Mouse (Mus musculus) lung, adult 2 months (tissue): ENCODE data around the gene Nup210l. TPM values are rescaled to one million over a fixed set of nuclear protein-coding genes. Genes with fewer than 3 reads are reported as not detected.

Experiments used
- DNase-seq: peaks from one replicate; pipeline ENCODE4 v3.0.0; 2022
- H3K4me1 ChIP-seq: fragments of 200-500 bp; 2 replicates; pipeline ENCODE4 v1.6.1; 2011; ENCODE audit warnings: low read length; ENCODE audit not compliant: control insufficient read depth, insufficient read depth
- H3K4me3 ChIP-seq: fragments of 200-500 bp; replicated peaks from 2 replicates; pipeline ENCODE3; 2011; ENCODE audit warnings: low read depth, mild to moderate bottlenecking, control low read depth, low read length; ENCODE audit errors: extremely low read depth
- CTCF ChIP-seq: fragments of 200-500 bp; IDR thresholded peaks from 2 replicates; pipeline ENCODE4 v1.5.1; 2011; ENCODE audit warnings: mild to moderate bottlenecking, low read length, control low read depth; ENCODE audit not compliant: insufficient read depth
- POLR2A ChIP-seq: fragments of 200-500 bp; IDR thresholded peaks from 2 replicates; pipeline ENCODE4 v1.6.1; 2011; ENCODE audit warnings: low read depth, mild to moderate bottlenecking, control low read depth, low read length, borderline replicate concordance; ENCODE audit errors: extremely low read depth
- WGBS: fragments of 180-500 bp; shearing (Covaris S2); methylation state at CpG from one replicate; pipeline ENCODE4 v1.1.7; 2018; 5-methylcytosine and 5-hydroxymethylcytosine counted together
- polyA plus RNA-seq: library from polyadenylated mRNA; depleted of rRNA; stranded (reverse); fragments of >200 nt; gene quantifications from 2 replicates; pipeline ENCODE4 v1.2.3, GENCODE M21; 2012

Gene Nup210l
- polyA plus RNA-seq, 1 experiment: 0.58 TPM

DNA sequence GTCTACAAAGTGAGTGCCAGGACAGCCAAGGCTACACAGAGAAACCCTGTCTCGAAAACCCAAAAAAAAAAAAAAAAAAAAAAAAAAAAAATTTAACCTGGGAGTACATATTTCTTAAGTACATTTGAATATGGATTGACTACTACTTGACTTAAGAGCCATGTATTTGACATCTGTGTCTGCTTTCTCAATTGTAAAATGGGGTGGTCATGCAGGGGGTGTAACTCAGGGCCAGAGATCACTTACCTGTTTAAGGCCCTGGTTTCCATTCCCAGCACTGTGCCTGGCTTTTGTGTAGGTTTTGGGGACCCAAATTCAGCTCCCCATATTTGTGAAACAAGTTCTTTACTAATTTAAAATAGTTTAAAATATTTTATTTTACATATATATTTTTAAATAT is 33.7 kb downstream of the Nup210l start:
- Histone ChIP-seq H3K4me3 (no peak overlapping the region), H3K4me1 (no peaks in the 10 kb centered on the region)
- WGBS: no CpG with 5 or more reads among the region's 1 CpGs
- TF ChIP-seq CTCF (no peak), POLR2A (no peak)
- DNase-seq: no peak

DNA sequence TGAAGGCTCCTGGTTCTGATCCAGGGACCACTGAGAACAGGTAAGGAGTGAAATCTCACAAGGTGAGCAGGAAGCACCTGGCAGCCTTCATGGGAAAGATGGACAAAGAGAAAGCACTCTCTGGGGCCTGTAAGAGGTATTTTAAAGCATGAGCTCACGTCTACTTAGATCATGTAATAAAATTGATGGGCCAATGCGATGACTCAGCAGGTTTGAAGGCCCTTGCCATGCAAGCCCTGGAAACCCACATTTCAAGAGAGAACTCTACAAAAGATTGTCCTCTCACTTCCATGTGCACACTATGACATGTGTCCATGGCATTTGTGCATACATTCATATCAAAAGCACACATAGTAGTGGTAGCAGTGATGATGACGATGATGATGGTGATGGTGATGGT is 36.0 kb downstream of the Nup210l start:
- Histone ChIP-seq H3K4me3 (no peak overlapping the region), H3K4me1 (no peaks in the 10 kb centered on the region)
- 87% methylated on average over 3 of the region's 3 CpGs for WGBS
- DNase-seq: no peak
- TF ChIP-seq POLR2A (no peak), CTCF (no peak)

DNA sequence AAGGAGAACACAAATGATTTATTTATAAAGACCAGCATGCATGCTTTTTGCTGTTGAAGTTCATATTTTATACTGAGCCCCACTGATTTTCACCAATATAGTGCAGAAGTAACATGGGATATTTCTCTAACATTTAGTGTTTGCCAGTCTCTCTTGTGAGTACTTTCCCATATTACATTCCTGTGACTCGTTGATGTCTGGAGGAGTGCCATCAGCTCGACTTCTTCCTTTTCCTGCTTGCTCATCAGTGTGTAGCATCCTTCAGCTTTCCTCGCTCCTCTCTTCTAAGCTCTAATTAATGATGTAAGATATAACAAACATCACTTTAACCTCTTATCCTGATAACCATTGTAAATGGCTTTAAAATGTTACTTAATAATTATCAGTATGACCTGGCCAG is 41.5 kb downstream of the Nup210l start:
- whole genome bisulfite sequencing: 52% methylated on average over 3 of the region's 3 CpGs
- Histone ChIP-seq H3K4me3 (no peak overlapping the region), H3K4me1 (no peaks in the 10 kb centered on the region)
- TF ChIP-seq CTCF (no peak), POLR2A (no peak)
- DNase-seq: no peak

DNA sequence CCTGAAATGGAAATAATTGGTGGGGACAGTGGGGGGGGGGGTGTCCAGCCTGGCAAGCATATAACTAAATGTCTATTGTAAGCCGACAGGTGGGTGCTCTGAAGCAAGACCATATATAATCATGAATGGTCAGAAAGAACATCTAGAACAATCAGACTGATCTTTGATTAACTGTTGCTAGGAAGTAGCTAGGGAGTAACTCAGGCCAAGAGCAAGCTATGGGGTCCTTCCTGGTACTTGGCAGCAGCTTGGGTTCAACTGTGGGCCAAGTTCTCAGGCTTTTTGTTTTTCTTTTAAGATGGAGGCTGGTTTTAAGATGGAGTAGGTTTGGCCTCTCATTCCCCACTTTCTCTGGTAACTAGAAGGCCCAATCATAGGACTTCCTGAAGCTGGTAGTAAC is 42.7 kb downstream of the Nup210l start:
- Histone ChIP-seq H3K4me3 (no peak overlapping the region), H3K4me1 (no peaks in the 10 kb centered on the region)
- DNase-seq: no peak
- TF ChIP-seq POLR2A (no peak), CTCF (no peak)
- 100% methylated on average over 1 of the region's 1 CpGs for WGBS

DNA sequence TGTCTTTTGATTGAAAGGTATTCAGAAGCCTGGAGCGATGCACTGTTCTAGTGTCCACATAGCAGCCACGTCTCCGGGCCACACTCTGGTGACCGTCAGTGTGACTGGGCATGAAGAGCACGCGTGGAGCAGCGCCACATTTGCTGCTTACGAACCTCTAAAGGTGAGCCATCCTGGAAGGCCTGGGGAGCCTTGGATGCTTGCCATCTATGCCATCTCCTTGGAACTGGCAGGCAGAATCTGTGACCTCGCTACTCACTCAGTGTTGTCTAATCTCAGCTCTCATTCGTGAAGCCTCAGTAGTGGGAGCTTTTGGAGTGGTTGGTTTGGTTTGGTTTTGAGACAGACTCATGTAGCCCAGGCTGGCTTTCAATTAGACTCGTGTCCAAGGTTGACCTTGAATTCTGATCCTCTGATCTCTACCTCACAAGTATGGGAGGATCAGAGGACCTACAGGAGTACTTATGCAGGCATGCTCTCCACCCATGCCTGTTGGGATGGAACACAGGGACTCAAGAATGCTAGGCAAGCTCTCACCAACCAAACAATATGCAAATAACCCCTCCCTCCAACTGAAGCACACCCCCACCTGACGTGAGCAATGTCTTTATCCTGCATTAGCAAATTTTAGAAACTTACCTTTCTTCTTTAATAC is 47.3 kb downstream of the Nup210l start:
- DNase-seq: no peak
- no peak for TF ChIP-seq CTCF
- H3K4me3 ChIP-seq: no peak overlapping the region
- no peaks in the 10 kb centered on the region for H3K4me1 ChIP-seq
- 88% methylated on average over 12 of the region's 12 CpGs for WGBS

DNA sequence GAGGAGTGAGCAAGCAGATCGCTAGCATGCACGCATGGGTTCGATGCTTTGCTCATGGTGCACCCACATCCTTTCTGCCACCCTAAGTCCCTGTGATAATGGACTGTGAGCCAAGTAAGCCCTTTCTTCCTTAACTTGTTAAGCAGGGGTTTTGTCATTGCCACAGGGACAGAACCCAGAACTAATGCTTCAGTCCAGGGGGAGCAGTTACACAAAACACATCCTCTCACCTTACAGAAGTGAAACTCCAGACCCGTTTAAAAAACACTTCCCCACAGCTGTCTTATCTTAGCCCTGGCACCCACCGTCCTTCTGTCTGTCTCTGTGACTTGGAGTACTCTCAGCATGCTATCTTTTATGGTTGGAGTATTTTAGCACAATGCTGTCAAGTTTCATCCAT is 52.1 kb downstream of the Nup210l start:
- 51% methylated on average over 5 of the region's 5 CpGs for WGBS
- DNase-seq: no peak
- TF ChIP-seq CTCF (no peak), POLR2A (no peak)
- Histone ChIP-seq H3K4me3 (no peak overlapping the region), H3K4me1 (no peaks in the 10 kb centered on the region; the same call in 1 of the 2 replicates)

DNA sequence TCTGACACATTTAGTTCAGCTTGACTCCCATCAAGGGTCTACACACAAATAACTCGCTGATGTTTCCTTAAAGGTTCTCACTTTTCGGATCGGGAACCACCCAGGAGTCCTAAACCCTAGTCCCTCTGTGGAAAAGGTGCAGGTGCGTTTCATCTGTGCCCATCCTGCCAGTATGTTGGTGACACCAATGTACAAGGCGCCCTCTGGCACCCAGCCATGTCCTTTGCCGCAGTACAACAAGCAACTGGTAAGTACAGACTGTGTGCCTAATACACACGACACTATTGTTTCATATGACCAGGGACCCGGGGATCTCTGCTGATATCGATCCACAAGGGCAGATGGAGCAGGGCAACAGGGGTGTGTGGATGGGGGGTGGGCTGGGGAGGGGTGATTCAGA is 55.8 kb downstream of the Nup210l start:
- DNase-seq: no peak

DNA sequence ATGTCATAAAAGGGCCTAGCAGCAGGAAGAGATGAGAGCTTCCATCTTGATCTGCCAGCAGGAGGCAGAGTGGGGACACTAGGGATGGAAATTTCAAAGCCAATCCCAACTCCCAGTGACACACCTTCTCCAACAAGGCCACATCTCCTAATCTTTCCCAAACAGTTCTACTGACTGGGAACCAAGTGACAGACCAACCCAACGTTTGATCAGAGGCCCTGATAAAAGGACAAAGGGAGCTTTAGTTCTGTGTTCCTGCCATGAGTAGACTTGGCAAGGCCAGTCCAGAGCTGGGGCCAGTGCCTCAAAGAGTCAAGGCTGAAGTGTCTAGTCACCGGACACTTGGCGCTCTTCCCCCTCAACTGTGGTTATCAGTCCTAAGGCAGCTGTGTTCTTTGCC is 57.6 kb downstream of the Nup210l start:
- no peak for DNase-seq
- 78% methylated on average over 3 of the region's 3 CpGs for WGBS
- TF ChIP-seq CTCF (no peak), POLR2A (no peak)
- Histone ChIP-seq H3K4me1 (no peaks in the 10 kb centered on the region; the same call in 1 of the 2 replicates), H3K4me3 (no peak overlapping the region)

More for the DNA sequence above, 55.8 kb downstream of the Nup210l start:
- Histone ChIP-seq H3K4me1 (no peaks in the 10 kb centered on the region; the same call in 1 of the 2 replicates), H3K4me3 (no peak overlapping the region)
- TF ChIP-seq POLR2A: no peak
- TF ChIP-seq CTCF: no peak
- 85% methylated on average over 9 of the region's 9 CpGs for WGBS

DNA sequence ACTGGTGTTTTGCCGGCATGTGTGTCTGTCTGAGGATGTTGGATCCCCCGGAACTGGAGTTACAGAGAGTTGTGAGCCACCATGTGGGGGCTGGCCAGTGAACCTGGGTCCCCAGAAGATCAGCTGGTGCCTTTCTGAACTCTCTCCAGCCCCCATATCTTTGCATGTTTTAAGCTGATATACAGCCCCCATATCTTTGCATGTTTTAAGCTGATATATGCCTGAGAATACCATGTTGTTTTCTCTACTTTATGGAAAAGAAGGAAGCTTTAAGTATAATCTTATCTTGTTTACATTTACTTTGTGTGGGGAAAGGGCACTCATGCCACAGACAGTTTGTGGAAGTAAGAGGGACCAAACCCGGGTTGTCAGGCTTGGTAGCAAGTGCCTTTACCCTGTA is 75.6 kb downstream of the Nup210l start:
- Histone ChIP-seq H3K4me3 (no peak overlapping the region), H3K4me1 (no peaks in the 10 kb centered on the region)
- no peak for DNase-seq
- WGBS: 59% methylated on average over 3 of the region's 3 CpGs
- TF ChIP-seq POLR2A (no peak), CTCF (no peak)

DNA sequence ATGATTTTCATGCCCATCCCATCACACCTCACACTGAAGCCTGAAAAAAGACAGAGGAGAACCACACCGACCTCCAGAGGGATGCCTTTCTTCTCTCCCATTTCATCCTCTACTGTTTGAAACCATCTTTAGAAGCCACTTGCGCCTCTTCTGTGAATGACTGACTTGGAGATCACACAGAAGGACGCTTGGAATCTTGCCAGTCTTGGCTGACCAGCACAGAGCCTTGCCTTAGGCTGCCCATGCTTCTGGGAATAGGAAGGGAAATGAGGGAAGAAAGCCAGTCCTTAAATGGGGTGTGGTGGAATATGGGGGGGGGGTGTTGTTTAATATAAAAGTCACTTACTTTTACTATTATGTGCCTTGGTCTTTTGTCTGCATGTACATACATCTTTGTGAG is 79.6 kb downstream of the Nup210l start:
- 51% methylated on average over 3 of the region's 3 CpGs for WGBS
- DNase-seq: no peak
- H3K4me1 ChIP-seq: no peaks in the 10 kb centered on the region
- TF ChIP-seq POLR2A (no peak), CTCF (no peak)
- no peak overlapping the region for H3K4me3 ChIP-seq
